Mouse (Mus musculus) left cerebral cortex, adult 2 months (tissue): Measurements from ENCODE around the gene Maml2. TPM values are rescaled to one million over a fixed set of nuclear protein-coding genes. Genes with fewer than 3 reads are reported as not detected.
A peak's percentile ranks its signal among the peaks of the same experiment; 100 is the strongest.

Experiments
- DNase-seq, 2 experiments: peaks; one replicate each; pipeline ENCODE4 v3.0.0; 2021 to 2022; ENCODE audit warnings: low spot score in 2 of 2, mixed read lengths in 1 of 2; ENCODE audit errors: extremely low spot score in 1 of 2
- H3K27ac ChIP-seq: fragments of 200-600 bp; 2 replicates; pipeline ENCODE4 v1.8.1; 2022
- H3K4me3 ChIP-seq: fragments of 200-600 bp; 2 replicates; pipeline ENCODE4 v1.8.1; 2022
- CTCF ChIP-seq: fragments of 200-600 bp; IDR thresholded peaks from 2 replicates; pipeline ENCODE4 v1.8.1; 2022; ENCODE audit warnings: antibody characterized with exemption, mild to moderate bottlenecking, moderate library complexity
- intact Hi-C: fragments of 180-260 bp; cut with DNase I; formaldehyde crosslinking; loops from one replicate; pipeline ENCODE4 v1.15.1; 2025
- total RNA-seq, 2 experiments: library from RNA; stranded (reverse); gene quantifications; 2 replicates each; pipeline ENCODE4 v1.2.3; 2021

Gene Maml2
- total RNA-seq, 2 experiments from 2014 or later = 7.1 to 7.2 TPM

- peak; percentile 31 for TF ChIP-seq CTCF
- intact Hi-C loops = no loop called here
- DNase-seq = no peak
- Histone ChIP-seq H3K27ac (no peak overlapping the region), H3K4me3 (no peak overlapping the region)
These were observed 389.4 kb downstream of the Maml2 start for GRCm38 (mm10) chr9:13686977-13687659.

GRCm38 (mm10) chr9:13688997-13689396 lies 391.2 kb downstream of the Maml2 start:
- Histone ChIP-seq H3K27ac (no peak overlapping the region), H3K4me3 (no peak overlapping the region)
- DNase-seq = no peak
- intact Hi-C loops = no loop called here
- TF ChIP-seq CTCF = no peak

DNA sequence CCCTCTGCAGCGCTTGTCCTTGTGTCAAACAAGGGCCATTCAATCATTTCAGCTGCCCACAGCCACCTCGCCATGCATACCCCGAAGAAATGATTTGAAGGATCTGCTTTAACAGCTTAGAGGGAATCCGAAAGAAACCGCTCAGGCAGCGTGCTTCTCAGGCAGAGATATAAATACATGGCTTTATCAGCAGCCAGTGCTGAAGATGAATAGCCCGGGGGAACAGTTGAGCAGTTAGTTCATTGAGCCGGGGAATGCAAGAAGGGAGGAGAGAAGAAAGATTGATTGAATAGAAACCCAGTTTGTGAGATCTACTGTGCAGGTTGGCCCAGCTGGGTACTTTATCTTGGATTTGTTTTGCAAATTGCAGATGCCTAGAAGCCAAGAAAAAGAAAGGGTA lies 392.6 kb downstream of the Maml2 start:
- intact Hi-C loops = no loop called here
- no peak for TF ChIP-seq CTCF
- H3K4me3 ChIP-seq = no peak overlapping the region
- no peak for DNase-seq
- H3K27ac ChIP-seq = no peak overlapping the region

DNA sequence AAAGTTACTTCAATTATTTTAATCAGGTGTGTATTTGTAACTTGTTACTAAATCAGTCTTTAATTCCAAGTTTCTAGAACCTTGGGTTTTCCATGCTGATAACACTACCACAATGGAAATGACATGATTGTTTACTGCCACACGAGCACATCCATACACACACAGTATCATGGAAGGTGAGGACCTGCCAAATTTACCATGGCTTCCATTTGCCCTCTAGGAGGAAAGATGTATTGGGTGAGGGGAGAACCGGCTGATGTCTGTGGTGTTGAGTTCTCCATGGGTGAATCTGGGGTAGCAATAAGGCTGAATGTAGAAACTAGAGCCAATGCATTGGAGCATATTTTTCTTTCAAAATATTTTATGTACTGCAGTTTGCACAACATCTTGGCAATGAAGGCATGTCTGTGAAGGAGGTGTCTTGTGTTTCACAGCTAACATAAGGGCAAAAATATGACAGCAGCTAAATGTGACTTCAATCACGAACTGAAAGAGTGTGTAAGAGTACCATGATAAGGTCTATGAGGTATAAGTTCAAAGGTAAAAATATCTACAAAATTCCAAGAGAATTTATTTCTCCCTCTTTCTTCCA lies 396.0 kb downstream of the Maml2 start:
- intact Hi-C loops = no loop called here
- Histone ChIP-seq H3K4me3 (no peak overlapping the region), H3K27ac (no peak overlapping the region)
- DNase-seq = no peak
- TF ChIP-seq CTCF = no peak

GRCm38 (mm10) chr9:13694293-13694692 lies 396.5 kb downstream of the Maml2 start:
- intact Hi-C loops = no loop called here

DNA sequence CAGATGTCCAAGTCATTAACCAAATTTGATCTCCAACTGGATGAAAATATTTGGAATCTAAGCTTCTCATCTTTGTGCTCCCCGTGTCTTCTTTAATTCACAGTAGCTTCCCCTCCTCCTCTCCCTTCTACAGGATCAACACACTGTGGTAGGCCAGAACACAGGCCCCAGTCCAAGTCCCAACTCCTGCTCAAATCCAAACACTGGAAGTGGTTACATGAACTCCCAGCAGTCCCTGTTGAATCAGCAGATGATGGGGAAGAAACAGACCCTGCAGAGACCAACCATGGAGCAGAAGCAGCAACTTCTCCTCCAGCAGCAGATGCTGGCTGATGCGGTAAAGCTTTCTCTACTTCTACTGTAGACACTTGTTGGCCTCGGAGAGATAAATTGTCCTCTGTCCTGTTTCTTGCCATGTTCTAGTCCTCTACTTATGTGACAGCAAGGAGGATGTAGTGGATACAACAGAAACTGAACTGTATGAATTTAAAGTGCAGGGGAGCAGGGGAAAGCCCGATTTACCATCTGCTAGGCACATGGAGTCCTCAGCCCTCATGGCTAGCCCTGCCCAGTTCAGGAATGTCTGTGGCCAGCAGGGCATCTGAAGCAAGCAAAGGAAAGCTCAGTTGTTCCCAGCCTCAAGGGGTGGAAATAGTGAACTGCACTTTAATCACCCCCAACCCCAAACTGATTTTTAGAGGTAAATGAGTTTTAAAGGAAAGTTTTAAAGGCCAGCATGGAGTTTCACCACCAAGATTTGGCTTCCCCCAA lies 399.5 kb downstream of the Maml2 start:
- Histone ChIP-seq H3K4me3 (no peak overlapping the region), H3K27ac (no peak overlapping the region)
- DNase-seq = no peak
- TF ChIP-seq CTCF = no peak; the same call in 1 of the 2 replicates
- intact Hi-C loops = no loop called here

More at GRCm38 (mm10) chr9:13694293-13694692, 396.5 kb downstream of the Maml2 start:
- Histone ChIP-seq H3K4me3 (no peak overlapping the region), H3K27ac (no peak overlapping the region)
- TF ChIP-seq CTCF = no peak
- DNase-seq = peak; percentile 16 to 35

- H3K4me3 ChIP-seq = no peak overlapping the region
- no peak overlapping the region for H3K27ac ChIP-seq
- no peak for DNase-seq
- no peak for TF ChIP-seq CTCF
- intact Hi-C loops = no loop called here
These were observed 400.1 kb downstream of the Maml2 start for GRCm38 (mm10) chr9:13697869-13698268.

- no peak for DNase-seq
- intact Hi-C loops = no loop called here
- no peak overlapping the region for H3K4me3 ChIP-seq
- no peak overlapping the region for H3K27ac ChIP-seq
- no peak for TF ChIP-seq CTCF
These were observed 401.5 kb downstream of the Maml2 start for GRCm38 (mm10) chr9:13699061-13699780.

GRCm38 (mm10) chr9:13699781-13700116 lies 402.0 kb downstream of the Maml2 start:
- TF ChIP-seq CTCF = no peak
- no peak overlapping the region for H3K4me3 ChIP-seq
- intact Hi-C loops = loop anchor here (5.0 kb wide), 1 partner anchor 402 kb away; the partner anchor contains the start of gene Maml2
- DNase-seq = no peak
- H3K27ac ChIP-seq = no peak overlapping the region

GRCm38 (mm10) chr9:13701773-13702172 lies 404.0 kb downstream of the Maml2 start:
- Histone ChIP-seq H3K27ac (no peak overlapping the region), H3K4me3 (no peak overlapping the region)
- no peak for TF ChIP-seq CTCF
- intact Hi-C loops = loop anchor here (5.0 kb wide), 1 partner anchor 404 kb away; the partner anchor contains the start of gene Maml2
- DNase-seq = no peak

GRCm38 (mm10) chr9:13703100-13703499 lies 405.3 kb downstream of the Maml2 start:
- H3K27ac ChIP-seq = no peak overlapping the region
- TF ChIP-seq CTCF = no peak
- intact Hi-C loops = loop anchor here (5.0 kb wide), 1 partner anchor 406 kb away; the partner anchor contains the start of gene Maml2
- DNase-seq = no peak
- no peak overlapping the region for H3K4me3 ChIP-seq
